24 mouse cellular contexts compared by ENCODE assay signal in the genomic region with DNA sequence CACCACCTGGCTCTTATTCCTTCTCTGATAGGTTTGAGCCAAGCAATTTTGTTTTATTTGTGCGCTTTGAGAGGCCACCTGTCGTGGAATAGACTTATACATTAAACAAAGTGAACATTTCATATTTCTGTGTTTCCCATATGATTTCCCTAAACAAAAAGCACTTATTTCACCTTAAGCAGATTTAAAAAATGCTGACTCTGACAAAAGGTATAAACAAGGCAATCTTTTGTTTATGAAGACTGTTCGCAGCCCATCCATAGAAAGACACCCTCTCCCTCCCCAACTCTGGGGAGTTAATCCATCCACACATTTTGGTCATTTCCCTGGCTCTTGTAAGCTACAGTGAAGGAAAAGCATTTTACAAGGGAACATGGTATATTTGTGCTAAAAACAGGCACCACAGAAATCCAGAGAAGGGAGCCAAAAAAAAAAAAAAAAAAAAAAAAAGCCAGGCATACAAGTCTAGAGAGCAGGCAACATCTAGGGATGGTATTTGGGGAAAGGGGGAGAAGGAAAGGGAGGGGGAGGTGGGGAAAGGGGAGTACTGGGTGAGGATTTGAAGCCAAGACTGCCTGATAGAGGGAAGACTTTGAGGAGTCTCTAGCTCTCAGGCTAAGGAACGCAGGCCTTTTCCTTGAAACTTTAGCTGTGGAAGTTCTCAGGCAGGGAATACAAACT.
A peak's percentile ranks its signal among the peaks of the same experiment; 100 is the strongest.
DNase-seq lines count a peak whose midpoint lies in the region; ATAC-seq and TF ChIP-seq lines count a peak whose summit lies in the region.
"Had no signal": no experiment of that assay in that cellular context is flagged by ENCODE, and none has a peak within 500 bp of the region (broad histone marks: within the 10 kb centered on the region; RNA-seq: fewer than 3 reads in every experiment).

No protein-coding gene starts in this region.

- WGBS in embryonic facial prominence, embryonic 13.5 days, result 73% methylated on average over 4 of the region's 4 CpGs
- WGBS in embryonic facial prominence, embryonic 10.5 days, result 87% methylated on average over 4 of the region's 4 CpGs
- WGBS in intestine, embryonic 16.5 days, result 63% methylated on average over 4 of the region's 4 CpGs
- 59% methylated on average over 4 of the region's 4 CpGs for WGBS in intestine, embryonic 15.5 days
- WGBS in stomach, embryonic 14.5 days, result 44% methylated on average over 4 of the region's 4 CpGs
- WGBS in stomach, postnatal 0 days, result 63% methylated on average over 4 of the region's 4 CpGs
- 58% methylated on average over 4 of the region's 4 CpGs for WGBS in stomach, embryonic 16.5 days

- no peak for TF ChIP-seq EP300 in stomach, postnatal 0 days (optimal IDR thresholded peaks at IDR 0.05)

- no peak for TF ChIP-seq CTCF in stomach, postnatal 0 days (IDR thresholded peaks at IDR 0.05; ENCODE audit: low read depth)

- no peak for DNase-seq in embryonic facial prominence, embryonic 10.5 days (ENCODE audit: low spot score)
- DNase-seq in stomach, postnatal 0 days (ENCODE audit: low spot score), result no peak
- no peak for DNase-seq in thymus, postnatal 25 days
- DNase-seq: cerebellum, adult 11 months; gastrocnemius, postnatal 10 days; heart, postnatal 10 days; kidney, adult 8-10 months; kidney, postnatal 14 days; left cerebral cortex, postnatal 4 days; liver, embryonic 13.5 days; right cerebral cortex, postnatal 14 days; thymus, postnatal 4 days had no signal

- peaks cover 28% of the 10 kb centered on the region for H3K4me1 ChIP-seq in embryonic facial prominence, embryonic 13.5 days
- peaks cover 13% of the 10 kb centered on the region for H3K4me1 ChIP-seq in embryonic facial prominence, embryonic 10.5 days
- peaks cover 16% of the 10 kb centered on the region for H3K4me1 ChIP-seq in intestine, embryonic 16.5 days (ENCODE audit: control insufficient read depth, insufficient read depth, low read length)
- peaks cover 11% of the 10 kb centered on the region for H3K4me1 ChIP-seq in intestine, embryonic 15.5 days (replicated peaks)
- H3K4me1 ChIP-seq in stomach, embryonic 14.5 days (ENCODE audit: control insufficient read depth, insufficient read depth, low read length), result peaks cover 11% of the 10 kb centered on the region
- H3K4me1 ChIP-seq in stomach, postnatal 0 days (replicated peaks; ENCODE audit: control insufficient read depth, insufficient read depth), result no peaks in the 10 kb centered on the region
- peaks cover 6% of the 10 kb centered on the region for H3K4me1 ChIP-seq in stomach, embryonic 16.5 days (ENCODE audit: control insufficient read depth, insufficient read depth, low read length)
- H3K4me1 ChIP-seq: liver, embryonic 13.5 days had no signal

- ATAC-seq in embryonic facial prominence, embryonic 13.5 days (ENCODE audit: insufficient number of reproducible peaks, insufficient read depth, low FRiP score, low TSS enrichment, low read depth), result no peak
- ATAC-seq in intestine, embryonic 16.5 days, result no peak
- ATAC-seq in intestine, embryonic 15.5 days, result no peak
- peak; percentile 18; the same call in 1 of the 2 replicates for ATAC-seq in stomach, embryonic 14.5 days (ENCODE audit: insufficient number of reproducible peaks, insufficient read depth, low FRiP score, low read depth)
- no peak for ATAC-seq in stomach, postnatal 0 days (ENCODE audit: low FRiP score, low TSS enrichment)
- no peak for ATAC-seq in stomach, embryonic 16.5 days (ENCODE audit: insufficient read depth, low FRiP score)
- ATAC-seq: inflammation-experienced regulatory T-cells, adult 6 months; lung, postnatal 0 days; Patski had no signal

- H3K9me3 ChIP-seq in embryonic facial prominence, embryonic 13.5 days, result no peaks in the 10 kb centered on the region
- no peaks in the 10 kb centered on the region for H3K9me3 ChIP-seq in embryonic facial prominence, embryonic 10.5 days
- H3K9me3 ChIP-seq in intestine, embryonic 16.5 days (ENCODE audit: control insufficient read depth, low read length), result no peaks in the 10 kb centered on the region
- H3K9me3 ChIP-seq in intestine, embryonic 15.5 days, result no peaks in the 10 kb centered on the region
- no peaks in the 10 kb centered on the region for H3K9me3 ChIP-seq in stomach, embryonic 14.5 days (ENCODE audit: control insufficient read depth, low read depth, low read length)
- no peaks in the 10 kb centered on the region for H3K9me3 ChIP-seq in stomach, postnatal 0 days (ENCODE audit: control insufficient read depth, low read length)
- H3K9me3 ChIP-seq in stomach, embryonic 16.5 days (replicated peaks; ENCODE audit: control insufficient read depth, low read length), result no peaks in the 10 kb centered on the region
- H3K9me3 ChIP-seq: forebrain, embryonic 10.5 days; heart, embryonic 12.5 days; hindbrain, embryonic 12.5 days; liver, embryonic 13.5 days had no signal

- H3K36me3 ChIP-seq in embryonic facial prominence, embryonic 13.5 days, result no peaks in the 10 kb centered on the region
- H3K36me3 ChIP-seq in embryonic facial prominence, embryonic 10.5 days (replicated peaks), result no peaks in the 10 kb centered on the region
- H3K36me3 ChIP-seq in intestine, embryonic 16.5 days (ENCODE audit: control insufficient read depth, insufficient read depth, low read length), result no peaks in the 10 kb centered on the region
- no peaks in the 10 kb centered on the region for H3K36me3 ChIP-seq in intestine, embryonic 15.5 days
- no peaks in the 10 kb centered on the region for H3K36me3 ChIP-seq in stomach, embryonic 14.5 days (ENCODE audit: control insufficient read depth, insufficient read depth, low read length)
- no peaks in the 10 kb centered on the region for H3K36me3 ChIP-seq in stomach, postnatal 0 days (ENCODE audit: control insufficient read depth, insufficient read depth, low read length)
- no peaks in the 10 kb centered on the region for H3K36me3 ChIP-seq in stomach, embryonic 16.5 days (ENCODE audit: control insufficient read depth, insufficient read depth, low read length)
- H3K36me3 ChIP-seq: forebrain, embryonic 10.5 days; heart, embryonic 12.5 days; hindbrain, embryonic 12.5 days; liver, embryonic 13.5 days had no signal

- peak overlapping the region; percentile 33; the same call in 1 of the 2 replicates for H3K27ac ChIP-seq in embryonic facial prominence, embryonic 13.5 days
- no peak overlapping the region for H3K27ac ChIP-seq in embryonic facial prominence, embryonic 10.5 days (replicated peaks)
- H3K27ac ChIP-seq in intestine, embryonic 16.5 days (ENCODE audit: low read length), result peak overlapping the region; percentile 26; the same call in 1 of the 2 replicates
- no peak overlapping the region for H3K27ac ChIP-seq in intestine, embryonic 15.5 days
- peak overlapping the region; percentile 48; the same call in 1 of the 2 replicates for H3K27ac ChIP-seq in stomach, embryonic 14.5 days (ENCODE audit: low read length)
- H3K27ac ChIP-seq in stomach, postnatal 0 days (replicated peaks), result no peak overlapping the region
- peak overlapping the region; percentile 65 for H3K27ac ChIP-seq in stomach, embryonic 16.5 days (ENCODE audit: low read length)
- H3K27ac ChIP-seq: forebrain, embryonic 10.5 days; hindbrain, embryonic 12.5 days; liver, embryonic 13.5 days had no signal

- no peaks in the 10 kb centered on the region for H3K27me3 ChIP-seq in embryonic facial prominence, embryonic 13.5 days
- no peaks in the 10 kb centered on the region for H3K27me3 ChIP-seq in embryonic facial prominence, embryonic 10.5 days (replicated peaks; ENCODE audit: low read depth, poor library complexity, severe bottlenecking)
- H3K27me3 ChIP-seq in intestine, embryonic 16.5 days (replicated peaks; ENCODE audit: control insufficient read depth, insufficient read depth, low read length), result no peaks in the 10 kb centered on the region
- no peaks in the 10 kb centered on the region for H3K27me3 ChIP-seq in intestine, embryonic 15.5 days (replicated peaks)
- no peaks in the 10 kb centered on the region for H3K27me3 ChIP-seq in stomach, embryonic 14.5 days (ENCODE audit: control insufficient read depth, insufficient read depth, low read length)
- no peaks in the 10 kb centered on the region for H3K27me3 ChIP-seq in stomach, postnatal 0 days (ENCODE audit: control insufficient read depth, insufficient read depth, low read length)
- H3K27me3 ChIP-seq in stomach, embryonic 16.5 days (ENCODE audit: control insufficient read depth, insufficient read depth, low read length), result no peaks in the 10 kb centered on the region
- H3K27me3 ChIP-seq: heart, embryonic 12.5 days; hindbrain, embryonic 12.5 days; liver, embryonic 13.5 days; Patski had no signal

- no peak overlapping the region for H3K4me2 ChIP-seq in embryonic facial prominence, embryonic 13.5 days
- no peak overlapping the region for H3K4me2 ChIP-seq in intestine, embryonic 16.5 days (ENCODE audit: low read depth, low read length)
- H3K4me2 ChIP-seq in intestine, embryonic 15.5 days (replicated peaks), result no peak overlapping the region
- H3K4me2 ChIP-seq in stomach, embryonic 14.5 days (replicated peaks; ENCODE audit: low read depth, low read length), result no peak overlapping the region
- H3K4me2 ChIP-seq in stomach, postnatal 0 days (replicated peaks; ENCODE audit: low read depth), result no peak overlapping the region
- H3K4me2 ChIP-seq in stomach, embryonic 16.5 days (ENCODE audit: low read depth, low read length), result no peak overlapping the region
- H3K4me2 ChIP-seq: heart, embryonic 12.5 days; hindbrain, embryonic 12.5 days; liver, embryonic 13.5 days; midbrain, embryonic 11.5 days had no signal

- no peak overlapping the region for H3K9ac ChIP-seq in embryonic facial prominence, embryonic 13.5 days
- no peak overlapping the region for H3K9ac ChIP-seq in intestine, embryonic 16.5 days (ENCODE audit: low read depth, low read length)
- H3K9ac ChIP-seq in intestine, embryonic 15.5 days, result no peak overlapping the region
- H3K9ac ChIP-seq in stomach, embryonic 14.5 days (replicated peaks; ENCODE audit: low read depth, low read length), result no peak overlapping the region
- H3K9ac ChIP-seq in stomach, postnatal 0 days (ENCODE audit: low read length), result no peak overlapping the region
- H3K9ac ChIP-seq in stomach, embryonic 16.5 days (ENCODE audit: low read length), result no peak overlapping the region
- H3K9ac ChIP-seq: heart, embryonic 12.5 days; hindbrain, embryonic 12.5 days; liver, embryonic 13.5 days had no signal

- no peak overlapping the region for H3K4me3 ChIP-seq in embryonic facial prominence, embryonic 13.5 days
- no peak overlapping the region for H3K4me3 ChIP-seq in embryonic facial prominence, embryonic 10.5 days
- H3K4me3 ChIP-seq in intestine, embryonic 16.5 days (ENCODE audit: low read length), result no peak overlapping the region
- H3K4me3 ChIP-seq in intestine, embryonic 15.5 days (replicated peaks), result no peak overlapping the region
- no peak overlapping the region for H3K4me3 ChIP-seq in stomach, embryonic 14.5 days (ENCODE audit: low read depth, low read length)
- no peak overlapping the region for H3K4me3 ChIP-seq in stomach, postnatal 0 days (ENCODE audit: low read depth, low read length)
- H3K4me3 ChIP-seq in stomach, embryonic 16.5 days (replicated peaks; ENCODE audit: low read length), result no peak overlapping the region
- H3K4me3 ChIP-seq: forebrain, embryonic 10.5 days; heart, embryonic 12.5 days; hindbrain, embryonic 12.5 days; liver, embryonic 13.5 days had no signal

Comparison
In these comparisons a context has a peak if more than half of its experiments do, and no peak if none do; other contexts are left out.
1. H3K27ac ChIP-seq: peak in embryonic facial prominence, embryonic 13.5 days (single experiment), intestine, embryonic 16.5 days (single experiment), stomach, embryonic 14.5 days (single experiment) and stomach, embryonic 16.5 days (single experiment); none in embryonic facial prominence, embryonic 10.5 days (single experiment), intestine, embryonic 15.5 days (single experiment) and stomach, postnatal 0 days (single experiment).